Mouse (Mus musculus) lung, adult 2 months (tissue): ENCODE measurements at regions not wholly inside any gene's neighbourhood (a gene's known extent, or its start where the extent isn't known, plus 50 kb on each side); places are given as distances from the start of the nearest gene placed in this dataset.

Source experiments
- CTCF ChIP-seq: fragments of 200-500 bp; IDR thresholded peaks from 2 replicates; pipeline ENCODE4 v1.5.1; 2011; ENCODE audit warnings: mild to moderate bottlenecking, low read length, control low read depth; ENCODE audit not compliant: insufficient read depth
- POLR2A ChIP-seq: fragments of 200-500 bp; IDR thresholded peaks from 2 replicates; pipeline ENCODE4 v1.6.1; 2011; ENCODE audit warnings: low read depth, mild to moderate bottlenecking, control low read depth, low read length, borderline replicate concordance; ENCODE audit errors: extremely low read depth

DNA sequence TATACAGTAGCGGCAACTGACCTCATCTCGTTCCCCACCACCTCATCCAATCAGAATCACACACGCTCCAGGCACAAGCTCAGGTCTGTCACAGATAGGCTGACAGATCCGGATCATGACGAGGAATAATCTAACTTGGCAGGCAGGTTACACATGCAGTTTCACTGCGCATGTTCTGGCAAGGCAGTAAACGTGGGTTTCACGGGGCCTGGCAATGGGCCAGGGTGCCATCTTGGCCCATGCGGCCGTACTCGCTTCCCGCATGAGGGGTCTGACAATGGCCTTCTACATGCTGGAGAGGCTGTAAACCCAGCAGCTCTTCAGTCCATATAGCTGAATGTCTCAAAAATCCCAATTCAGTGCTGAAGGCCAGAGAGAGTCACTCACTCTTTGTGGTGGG, 154.1 kb downstream of the Pdcd6ip start:
- TF ChIP-seq POLR2A (no peak), CTCF (no peak)
